Mouse (Mus musculus) cerebellum, adult 2 months (tissue): ENCODE data around the gene Nip7.

Experiments
- CTCF ChIP-seq: fragments of 200-500 bp; IDR thresholded peaks from 2 replicates; pipeline ENCODE4 v1.5.1; 2011; ENCODE audit warnings: low read depth, mild to moderate bottlenecking, control low read depth, low read length, moderate library complexity, borderline replicate concordance; ENCODE audit not compliant: insufficient read depth
- POLR2A ChIP-seq: fragments of 200-500 bp; IDR thresholded peaks from 2 replicates; pipeline ENCODE4 v1.6.1; 2011; ENCODE audit warnings: low read length, control low read depth, borderline replicate concordance; ENCODE audit not compliant: insufficient read depth

GRCm38 (mm10) chr8:107088526-107089063 lies 31.9 kb downstream of the Nip7 start:
- no peak for TF ChIP-seq CTCF
- TF ChIP-seq POLR2A: no peak
